Mouse (Mus musculus) lung, postnatal 0 days (tissue): ENCODE results near the gene Hist1h2bf. TPM values are rescaled to one million over a fixed set of nuclear protein-coding genes. Genes with fewer than 3 reads are reported as not detected.

ENCODE experiments used
- ATAC-seq: fragments of 200-750 bp; cut with Nextera tagmentation; 2 replicates; pipeline ENCODE4 v1.8.0; 2017; ENCODE audit warnings: moderate library complexity
- DNase-seq: peaks from one replicate; pipeline ENCODE4 v3.0.0-alpha.2; 2016; ENCODE audit warnings: low spot score
- H3K27ac ChIP-seq: fragments of 300-500 bp; sonication (generic); 2 replicates; pipeline ENCODE4 v1.5.1; 2014; ENCODE audit warnings: antibody characterized with exemption, mild to moderate bottlenecking, low read length, mixed read lengths
- H3K27me3 ChIP-seq: fragments of 300-500 bp; sonication (generic); replicated peaks from 2 replicates; pipeline ENCODE4 v1.6.1; 2014; ENCODE audit warnings: low read length, mixed read lengths; ENCODE audit not compliant: insufficient read depth
- H3K36me3 ChIP-seq: fragments of 300-500 bp; sonication (generic); 2 replicates; pipeline ENCODE4 v1.6.1; 2014; ENCODE audit warnings: low read length, mixed read lengths; ENCODE audit not compliant: insufficient read depth
- H3K4me1 ChIP-seq: fragments of 300-500 bp; sonication (generic); 2 replicates; pipeline ENCODE4 v1.6.1; 2014; ENCODE audit warnings: antibody characterized with exemption, low read depth, low read length, mixed read lengths; ENCODE audit not compliant: insufficient read depth
- H3K4me2 ChIP-seq: fragments of 300-500 bp; sonication (generic); replicated peaks from 2 replicates; pipeline ENCODE4 v1.6.1; 2014; ENCODE audit warnings: low read depth, mild to moderate bottlenecking, low read length, moderate library complexity, mixed read lengths
- H3K4me3 ChIP-seq: fragments of 300-500 bp; sonication (generic); 2 replicates; pipeline ENCODE4 v1.5.1; 2014; ENCODE audit warnings: low read depth, low read length
- H3K9ac ChIP-seq: fragments of 300-500 bp; sonication (generic); replicated peaks from 2 replicates; pipeline ENCODE4 v1.6.1; 2014; ENCODE audit warnings: low read depth, mild to moderate bottlenecking
- H3K9me3 ChIP-seq: fragments of 300-500 bp; sonication (generic); 2 replicates; pipeline ENCODE4 v1.6.1; 2016; ENCODE audit warnings: low read length, mixed read lengths
- CTCF ChIP-seq: IDR thresholded peaks from 2 replicates; pipeline ENCODE4 v1.5.1; 2016; ENCODE audit warnings: antibody characterized with exemption, mild to moderate bottlenecking
- EP300 ChIP-seq: IDR thresholded peaks from 2 replicates; pipeline ENCODE4 v1.6.1; 2016; ENCODE audit warnings: antibody characterized with exemption, mild to moderate bottlenecking, control low read depth
- WGBS: fragments of 180-500 bp; shearing (Covaris S2); extraction: QIAGEN DNeasy Blood & Tissue Kit; methylation state at CpG from one replicate; pipeline ENCODE4 v1.1.7; 2014; 5-methylcytosine and 5-hydroxymethylcytosine counted together
- microRNA-seq: library from miRNA; unstranded; fragments of <30 nt; microRNA quantifications from one replicate; pipeline ENCODE4, GENCODE M21; 2016
- polyA plus RNA-seq: library from polyadenylated mRNA; unstranded; fragments of >200 nt; fragmentation: Nextera tagmentation; extraction: Ambion mirVana; gene quantifications from 2 replicates; pipeline ENCODE4 v1.2.1, GENCODE M21; 2015

Hist1h2bf gene
- polyA plus RNA-seq, 1 experiment from 2014 or later = 0.48 TPM

- no peak overlapping the region for H3K9ac ChIP-seq
- DNase-seq (no peak), ATAC-seq (no peak)
- no peak overlapping the region for H3K4me3 ChIP-seq
- H3K4me1 ChIP-seq = no peaks in the 10 kb centered on the region
- no peak overlapping the region for H3K27ac ChIP-seq
- 39% methylated on average over 5 of the region's 5 CpGs for WGBS
- no peaks in the 10 kb centered on the region for H3K36me3 ChIP-seq
- no peaks in the 10 kb centered on the region for H3K9me3 ChIP-seq
- H3K4me2 ChIP-seq = no peak overlapping the region
- no peak for TF ChIP-seq CTCF
- no peak for TF ChIP-seq EP300
- H3K27me3 ChIP-seq = no peaks in the 10 kb centered on the region
Observed at GRCm38 (mm10) chr13:23523976-23524375, 50.0 kb downstream of the Hist1h2bf start.

Small RNA genes within 50 kb of the gene (microRNA-seq; reads per million reads assigned to microRNA genes)
- gene Gm44297 = not detected
- gene Gm44359 = not detected
- not detected for gene Gm44394

Other genes with a start within 250 kb of the Hist1h2bf start
- 27.1 and 30.9 TPM in 2 replicates for gene Zfp322a, start 205.0 kb downstream of the Hist1h2bf start, polyA plus RNA-seq
- gene Abt1, start 150.3 kb downstream of the Hist1h2bf start, polyA plus RNA-seq = 8.4 and 8.7 TPM in 2 replicates
- 0.14 and 0.21 TPM in 2 replicates for gene Btn1a1, start 108.3 kb downstream of the Hist1h2bf start, polyA plus RNA-seq
- gene Btn2a2, start 85.3 kb downstream of the Hist1h2bf start, polyA plus RNA-seq = 0.06 and 0.07 TPM in 2 replicates
- gene Hist1h4h, start 43.1 kb downstream of the Hist1h2bf start, polyA plus RNA-seq = 5.5 and 7.0 TPM in 2 replicates
- 1.3 and 1.7 TPM in 2 replicates for gene Hist1h2af, start 40.3 kb downstream of the Hist1h2bf start, polyA plus RNA-seq
- 0.30 and 0.80 TPM in 2 replicates for gene Hist1h3g, start 38.8 kb downstream of the Hist1h2bf start, polyA plus RNA-seq
- gene Hist1h2bh, start 30.8 kb downstream of the Hist1h2bf start, polyA plus RNA-seq = 0.12 TPM in 1 of 2 replicates, not detected in the other
- gene Hist1h3f, start 30.1 kb downstream of the Hist1h2bf start, polyA plus RNA-seq = 0.32 and 0.33 TPM in 2 replicates
- gene Hist1h4f, start 22.5 kb downstream of the Hist1h2bf start, polyA plus RNA-seq = 0.55 TPM in 1 of 2 replicates, not detected in the other
- gene Hist1h1d, start 20.9 kb downstream of the Hist1h2bf start, polyA plus RNA-seq = 0.11 TPM in 2 replicates
- 1.6 and 1.7 TPM in 2 replicates for gene Hist1h3e, start 11.8 kb downstream of the Hist1h2bf start, polyA plus RNA-seq
- gene Hist1h2ae, start 3.0 kb downstream of the Hist1h2bf start, polyA plus RNA-seq = 7.1 and 7.9 TPM in 2 replicates
- 1.3 and 1.9 TPM in 2 replicates for gene Hist1h2bg, start 2.8 kb downstream of the Hist1h2bf start, polyA plus RNA-seq
- gene Hist1h2ad, start 185 bp upstream of the Hist1h2bf start, polyA plus RNA-seq = 0.49 and 0.57 TPM in 2 replicates
- gene Hist1h3d, start 1.6 kb upstream of the Hist1h2bf start, polyA plus RNA-seq = 0.62 and 1.3 TPM in 2 replicates
- 31.4 and 36.9 TPM in 2 replicates for gene Hist1h4d, start 7.4 kb upstream of the Hist1h2bf start, polyA plus RNA-seq
- 0.44 and 0.86 TPM in 2 replicates for gene Hist1h2be, start 46.9 kb upstream of the Hist1h2bf start, polyA plus RNA-seq
- 7.8 and 9.9 TPM in 2 replicates for gene Hist1h1e, start 48.4 kb upstream of the Hist1h2bf start, polyA plus RNA-seq
- gene Hist1h2ac, start 109.8 kb upstream of the Hist1h2bf start, polyA plus RNA-seq = 0.32 and 0.54 TPM in 2 replicates
- 67.5 and 69.5 TPM in 2 replicates for gene Hist1h2bc, start 110.0 kb upstream of the Hist1h2bf start, polyA plus RNA-seq
- gene Hist1h1t, start 121.6 kb upstream of the Hist1h2bf start, polyA plus RNA-seq = 0.13 TPM in 1 of 2 replicates, not detected in the other
- 3.7 and 3.9 TPM in 2 replicates for gene Hist1h4c, start 124.3 kb upstream of the Hist1h2bf start, polyA plus RNA-seq
- 25.3 and 26.3 TPM in 2 replicates for gene Hfe, start 136.7 kb upstream of the Hist1h2bf start, polyA plus RNA-seq
- 38.9 and 43.3 TPM in 2 replicates for gene Hist1h1c, start 164.6 kb upstream of the Hist1h2bf start, polyA plus RNA-seq
- 0.27 TPM in 1 of 2 replicates, not detected in the other for gene Hist1h3c, start 171.4 kb upstream of the Hist1h2bf start, polyA plus RNA-seq
- gene Hist1h2bb, start 172.5 kb upstream of the Hist1h2bf start, polyA plus RNA-seq = 0.99 TPM in 1 of 2 replicates, not detected in the other
- 5.3 and 6.1 TPM in 2 replicates for gene Hist1h2ab, start 176.9 kb upstream of the Hist1h2bf start, polyA plus RNA-seq
- gene Hist1h3b, start 178.1 kb upstream of the Hist1h2bf start, polyA plus RNA-seq = 2.6 and 3.0 TPM in 2 replicates
- 0.57 and 0.73 TPM in 2 replicates for gene Hist1h4b, start 182.8 kb upstream of the Hist1h2bf start, polyA plus RNA-seq
- 0.26 and 0.38 TPM in 2 replicates for gene Hist1h4a, start 187.0 kb upstream of the Hist1h2bf start, polyA plus RNA-seq
- 1.4 and 1.7 TPM in 2 replicates for gene Hist1h3a, start 188.2 kb upstream of the Hist1h2bf start, polyA plus RNA-seq
- gene Hist1h1a, start 189.5 kb upstream of the Hist1h2bf start, polyA plus RNA-seq = 0.33 and 0.64 TPM in 2 replicates
- not detected in 2 replicates for gene Trim38, start 195.7 kb upstream of the Hist1h2bf start, polyA plus RNA-seq
- 1.4 and 3.4 TPM in 2 replicates for gene Slc17a2, start 232.8 kb upstream of the Hist1h2bf start, polyA plus RNA-seq